Mouse (Mus musculus): ENCODE results near the gene Rab7. TPM values are rescaled to one million over a fixed set of nuclear protein-coding genes. Genes with fewer than 3 reads are reported as not detected.

The Rab7 gene
- polyA plus RNA-seq, 1 experiment from 2014 or later = 205 TPM

GRCm38 (mm10) chr6:88045406-88045766, 316 bp upstream of the Rab7 start:
- WGBS = 36% methylated on average over 3 of the region's 3 CpGs
- peaks cover 25% of the 10 kb centered on the region for H3K27me3 ChIP-seq (ENCODE audit: poor library complexity, severe bottlenecking)
- peak overlapping the region; percentile 96 for H3K4me3 ChIP-seq
- no peaks in the 10 kb centered on the region for H3K9me3 ChIP-seq
- DNase-seq (ENCODE audit: extremely low spot score, low spot score) = no peak
- peaks cover 27% of the 10 kb centered on the region for H3K4me1 ChIP-seq
- peaks cover under 1% of the 10 kb centered on the region; the same call in 1 of the 2 replicates for H3K36me3 ChIP-seq (replicated peaks)
- H3K27ac ChIP-seq = peak overlapping the region; percentile 94

- WGBS = 4% methylated on average over 3 of the region's 3 CpGs
- peaks cover 20% of the 10 kb centered on the region for H3K27me3 ChIP-seq (ENCODE audit: poor library complexity, severe bottlenecking)
- H3K27ac ChIP-seq = peak overlapping the region; percentile 94
- H3K4me1 ChIP-seq = peaks cover 27% of the 10 kb centered on the region
- H3K4me3 ChIP-seq = peak overlapping the region; percentile 96
- DNase-seq (ENCODE audit: extremely low spot score, low spot score) = no peak
- peaks cover 11% of the 10 kb centered on the region for H3K36me3 ChIP-seq (replicated peaks)
- no peaks in the 10 kb centered on the region for H3K9me3 ChIP-seq
Observed at GRCm38 (mm10) chr6:88044234-88044576, 865 bp downstream of the Rab7 start.

GRCm38 (mm10) chr6:88042336-88042735, 2.7 kb downstream of the Rab7 start:
- Histone ChIP-seq H3K4me3 (no peak overlapping the region), H3K36me3 (replicated peaks) (peaks cover 27% of the 10 kb centered on the region), H3K9me3 (no peaks in the 10 kb centered on the region), H3K4me1 (peaks cover 27% of the 10 kb centered on the region), H3K27ac (no peak overlapping the region), H3K27me3 (ENCODE audit: poor library complexity, severe bottlenecking) (peaks cover 8% of the 10 kb centered on the region)
- DNase-seq (ENCODE audit: extremely low spot score, low spot score) = no peak
- WGBS = 99% methylated on average over 3 of the region's 3 CpGs

- H3K9me3 ChIP-seq = no peaks in the 10 kb centered on the region
- H3K4me3 ChIP-seq = no peak overlapping the region
- 88% methylated on average over 4 of the region's 4 CpGs for WGBS
- no peak overlapping the region for H3K27ac ChIP-seq
- peaks cover 37% of the 10 kb centered on the region for H3K36me3 ChIP-seq (replicated peaks)
- DNase-seq (ENCODE audit: extremely low spot score, low spot score) = no peak
- H3K27me3 ChIP-seq (ENCODE audit: poor library complexity, severe bottlenecking) = no peaks in the 10 kb centered on the region
- peaks cover 27% of the 10 kb centered on the region for H3K4me1 ChIP-seq
Observed at GRCm38 (mm10) chr6:88041221-88041620, 3.8 kb downstream of the Rab7 start.

GRCm38 (mm10) chr6:88039426-88039825, 5.6 kb downstream of the Rab7 start:
- no peak for DNase-seq (ENCODE audit: extremely low spot score, low spot score)
- 95% methylated on average over 4 of the region's 4 CpGs for WGBS
- Histone ChIP-seq H3K27me3 (ENCODE audit: poor library complexity, severe bottlenecking) (no peaks in the 10 kb centered on the region), H3K4me3 (no peak overlapping the region), H3K27ac (no peak overlapping the region), H3K4me1 (peaks cover 21% of the 10 kb centered on the region), H3K9me3 (no peaks in the 10 kb centered on the region), H3K36me3 (replicated peaks) (peaks cover 55% of the 10 kb centered on the region)

GRCm38 (mm10) chr6:88037471-88038045, 7.5 kb downstream of the Rab7 start:
- Histone ChIP-seq H3K27me3 (ENCODE audit: poor library complexity, severe bottlenecking) (no peaks in the 10 kb centered on the region), H3K27ac (no peak overlapping the region), H3K4me3 (no peak overlapping the region), H3K9me3 (no peaks in the 10 kb centered on the region), H3K4me1 (peaks cover 3% of the 10 kb centered on the region), H3K36me3 (replicated peaks) (peaks cover 57% of the 10 kb centered on the region)
- no peak for DNase-seq (ENCODE audit: extremely low spot score, low spot score)
- 97% methylated on average over 4 of the region's 4 CpGs for WGBS

GRCm38 (mm10) chr6:88033504-88033903, 11.6 kb downstream of the Rab7 start:
- 93% methylated on average over 3 of the region's 3 CpGs for WGBS
- Histone ChIP-seq H3K36me3 (replicated peaks) (peaks cover 67% of the 10 kb centered on the region), H3K27me3 (ENCODE audit: poor library complexity, severe bottlenecking) (no peaks in the 10 kb centered on the region), H3K27ac (no peak overlapping the region), H3K4me3 (no peak overlapping the region), H3K4me1 (no peaks in the 10 kb centered on the region), H3K9me3 (no peaks in the 10 kb centered on the region)
- DNase-seq (ENCODE audit: extremely low spot score, low spot score) = no peak

- no peak for DNase-seq (ENCODE audit: extremely low spot score, low spot score)
- H3K9me3 ChIP-seq = no peaks in the 10 kb centered on the region
- WGBS = 93% methylated on average over 2 of the region's 2 CpGs
- no peaks in the 10 kb centered on the region for H3K27me3 ChIP-seq (ENCODE audit: poor library complexity, severe bottlenecking)
- no peak overlapping the region for H3K27ac ChIP-seq
- peaks cover 59% of the 10 kb centered on the region for H3K36me3 ChIP-seq (replicated peaks)
- H3K4me3 ChIP-seq = no peak overlapping the region
- no peaks in the 10 kb centered on the region for H3K4me1 ChIP-seq
Observed at GRCm38 (mm10) chr6:88030432-88030831, 14.6 kb downstream of the Rab7 start.

- DNase-seq (ENCODE audit: extremely low spot score, low spot score) = no peak
- Histone ChIP-seq H3K27ac (no peak overlapping the region), H3K4me3 (no peak overlapping the region), H3K27me3 (ENCODE audit: poor library complexity, severe bottlenecking) (no peaks in the 10 kb centered on the region), H3K4me1 (no peaks in the 10 kb centered on the region), H3K36me3 (replicated peaks) (peaks cover 74% of the 10 kb centered on the region), H3K9me3 (no peaks in the 10 kb centered on the region)
- 77% methylated on average over 5 of the region's 5 CpGs for WGBS
Observed at GRCm38 (mm10) chr6:88027390-88027789, 17.7 kb downstream of the Rab7 start.

- H3K36me3 ChIP-seq (replicated peaks) = peaks cover 48% of the 10 kb centered on the region
- no peaks in the 10 kb centered on the region for H3K9me3 ChIP-seq
- H3K27ac ChIP-seq = no peak overlapping the region
- no peak overlapping the region for H3K4me3 ChIP-seq
- 97% methylated on average over 10 of the region's 10 CpGs for WGBS
- no peaks in the 10 kb centered on the region for H3K27me3 ChIP-seq (ENCODE audit: poor library complexity, severe bottlenecking)
- DNase-seq (ENCODE audit: extremely low spot score, low spot score) = no peak
- H3K4me1 ChIP-seq = no peaks in the 10 kb centered on the region
Observed at GRCm38 (mm10) chr6:88023316-88023890, 21.7 kb downstream of the Rab7 start.

- Histone ChIP-seq H3K4me3 (no peak overlapping the region), H3K9me3 (no peaks in the 10 kb centered on the region), H3K27ac (no peak overlapping the region), H3K36me3 (replicated peaks) (peaks cover 28% of the 10 kb centered on the region), H3K27me3 (ENCODE audit: poor library complexity, severe bottlenecking) (no peaks in the 10 kb centered on the region), H3K4me1 (no peaks in the 10 kb centered on the region)
- DNase-seq (ENCODE audit: extremely low spot score, low spot score) = no peak
- WGBS = 84% methylated on average over 2 of the region's 2 CpGs
Observed at GRCm38 (mm10) chr6:88019154-88019553, 25.9 kb downstream of the Rab7 start.

- 82% methylated on average over 4 of the region's 4 CpGs for WGBS
- H3K27me3 ChIP-seq (ENCODE audit: poor library complexity, severe bottlenecking) = no peaks in the 10 kb centered on the region
- H3K4me3 ChIP-seq = no peak overlapping the region
- no peaks in the 10 kb centered on the region for H3K9me3 ChIP-seq
- H3K4me1 ChIP-seq = no peaks in the 10 kb centered on the region
- DNase-seq (ENCODE audit: extremely low spot score, low spot score) = no peak
- H3K36me3 ChIP-seq (replicated peaks) = peaks cover 28% of the 10 kb centered on the region
- H3K27ac ChIP-seq = no peak overlapping the region
Observed at GRCm38 (mm10) chr6:88017821-88018220, 27.2 kb downstream of the Rab7 start.

- Histone ChIP-seq H3K36me3 (replicated peaks) (peaks cover 43% of the 10 kb centered on the region), H3K4me1 (no peaks in the 10 kb centered on the region), H3K4me3 (no peak overlapping the region), H3K27ac (no peak overlapping the region), H3K9me3 (no peaks in the 10 kb centered on the region), H3K27me3 (ENCODE audit: poor library complexity, severe bottlenecking) (no peaks in the 10 kb centered on the region)
- 86% methylated on average over 2 of the region's 2 CpGs for WGBS
- no peak for DNase-seq (ENCODE audit: extremely low spot score, low spot score)
Observed at GRCm38 (mm10) chr6:88015797-88016196, 29.3 kb downstream of the Rab7 start.

- WGBS = 89% methylated on average over 4 of the region's 4 CpGs
- H3K36me3 ChIP-seq (replicated peaks) = peaks cover 65% of the 10 kb centered on the region
Observed at GRCm38 (mm10) chr6:88013456-88013855, 31.6 kb downstream of the Rab7 start.

More at GRCm38 (mm10) chr6:88013456-88013855, 31.6 kb downstream of the Rab7 start:
- Histone ChIP-seq H3K9me3 (no peaks in the 10 kb centered on the region), H3K4me3 (no peak overlapping the region), H3K4me1 (no peaks in the 10 kb centered on the region), H3K27me3 (ENCODE audit: poor library complexity, severe bottlenecking) (no peaks in the 10 kb centered on the region), H3K27ac (no peak overlapping the region)
- no peak for DNase-seq (ENCODE audit: extremely low spot score, low spot score)

All from forebrain, embryonic 10.5 days (tissue).